Mouse (Mus musculus) adrenal gland, adult 8-10 months (tissue): ENCODE results near the gene Pcgf3. TPM values are rescaled to one million over a fixed set of nuclear protein-coding genes. Genes with fewer than 3 reads are reported as not detected.

Experiments used
- total RNA-seq, 4 experiments: library from RNA; stranded (reverse); gene quantifications; 2 replicates each; pipeline ENCODE4 v1.2.4; 2022

Gene Pcgf3
- total RNA-seq, 4 experiments from 2014 or later = 35.9 to 45.2 (median 40.5) TPM

Other genes with a start within 250 kb of the Pcgf3 start
- gene Dr1, start 192.3 kb upstream of the Pcgf3 start, total RNA-seq = 10 to 100 TPM; 30.6 to 33.8 (median 32.7) TPM
- 10 to 100 TPM; 13.5 to 18.2 (median 15.5) TPM for gene Pigg, start 148.6 kb upstream of the Pcgf3 start, total RNA-seq
- gene Gm42517, start 93.3 kb upstream of the Pcgf3 start, total RNA-seq = 1 to 10 TPM; 2.5 to 4.6 (median 3.9) TPM
- gene Pde6b, start 72.8 kb upstream of the Pcgf3 start, total RNA-seq = not detected
- gene Atp5k, start 26.8 kb upstream of the Pcgf3 start, total RNA-seq = 100 to 1,000 TPM in 3 of 4 experiments, 10 to 100 TPM in 1; 89.8 to 365 (median 163) TPM
- 1 to 10 TPM; 1.4 to 3.6 (median 1.8) TPM for gene Mfsd7a, start 12.3 kb upstream of the Pcgf3 start, total RNA-seq
- 1 to 10 TPM; 2.0 to 4.7 (median 3.6) TPM for gene Cplx1, start 88.8 kb downstream of the Pcgf3 start, total RNA-seq
- gene Gak, start 168.5 kb downstream of the Pcgf3 start, total RNA-seq = 100 to 1,000 TPM in 2 of 4 experiments, 10 to 100 TPM in 2; 87.2 to 105 (median 95.9) TPM
- 10 to 100 TPM; 27.3 to 34.7 (median 31.8) TPM for gene Tmem175, start 168.5 kb downstream of the Pcgf3 start, total RNA-seq
- 10 to 100 TPM; 17.5 to 31.1 (median 22.6) TPM for gene Idua, start 199.1 kb downstream of the Pcgf3 start, total RNA-seq
- 10 to 100 TPM; 15.3 to 39.9 (median 31.0) TPM for gene Dgkq, start 208.4 kb downstream of the Pcgf3 start, total RNA-seq
- under 1 TPM; 0.14 to 0.46 (median 0.19) TPM for gene Slc26a1, start 214.3 kb downstream of the Pcgf3 start, total RNA-seq
- 10 to 100 TPM; 29.5 to 52.6 (median 34.7) TPM for gene Fgfrl1, start 231.2 kb downstream of the Pcgf3 start, total RNA-seq